Mouse (Mus musculus): ENCODE data around the gene Tom1l1.

- no peak for TF ChIP-seq EP300 (optimal IDR thresholded peaks at IDR 0.05)
- no peak for TF ChIP-seq CTCF (IDR thresholded peaks at IDR 0.05; ENCODE audit: low read depth)
These were observed 76.0 kb downstream of the Tom1l1 start for GRCm38 (mm10) chr11:90612118-90612517.
